Mouse (Mus musculus) lung, adult 2 months (tissue): ENCODE measurements around the gene Alg3.

ENCODE experiments used
- CTCF ChIP-seq: fragments of 200-500 bp; IDR thresholded peaks from 2 replicates; pipeline ENCODE4 v1.5.1; 2011; ENCODE audit warnings: mild to moderate bottlenecking, low read length, control low read depth; ENCODE audit not compliant: insufficient read depth
- POLR2A ChIP-seq: fragments of 200-500 bp; IDR thresholded peaks from 2 replicates; pipeline ENCODE4 v1.6.1; 2011; ENCODE audit warnings: low read depth, mild to moderate bottlenecking, control low read depth, low read length, borderline replicate concordance; ENCODE audit errors: extremely low read depth

DNA sequence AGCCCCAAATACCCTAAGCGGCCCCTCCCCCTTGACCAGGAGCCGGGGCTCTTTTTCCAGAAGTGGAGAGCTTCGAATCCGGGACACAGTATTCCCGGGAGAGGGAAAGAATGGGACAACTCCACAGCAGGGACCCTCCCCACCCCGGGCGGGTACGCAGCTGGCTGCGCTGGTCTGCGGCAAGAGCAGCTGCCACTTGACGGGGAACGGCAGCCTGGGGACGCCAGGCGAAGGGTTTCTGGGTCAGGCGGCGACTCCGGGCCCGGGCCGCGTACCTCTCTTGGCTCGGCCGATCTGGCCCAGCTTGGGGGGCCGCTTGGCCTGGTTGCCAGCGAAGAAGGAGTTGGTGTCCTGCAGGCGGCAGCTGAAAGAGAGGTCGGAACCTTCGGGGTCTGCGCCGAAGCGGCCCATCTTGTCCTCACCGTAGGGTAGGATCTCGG, 9.2 kb upstream of the Alg3 start:
- TF ChIP-seq POLR2A (no peak), CTCF (no peak)
